In the genomic region with DNA sequence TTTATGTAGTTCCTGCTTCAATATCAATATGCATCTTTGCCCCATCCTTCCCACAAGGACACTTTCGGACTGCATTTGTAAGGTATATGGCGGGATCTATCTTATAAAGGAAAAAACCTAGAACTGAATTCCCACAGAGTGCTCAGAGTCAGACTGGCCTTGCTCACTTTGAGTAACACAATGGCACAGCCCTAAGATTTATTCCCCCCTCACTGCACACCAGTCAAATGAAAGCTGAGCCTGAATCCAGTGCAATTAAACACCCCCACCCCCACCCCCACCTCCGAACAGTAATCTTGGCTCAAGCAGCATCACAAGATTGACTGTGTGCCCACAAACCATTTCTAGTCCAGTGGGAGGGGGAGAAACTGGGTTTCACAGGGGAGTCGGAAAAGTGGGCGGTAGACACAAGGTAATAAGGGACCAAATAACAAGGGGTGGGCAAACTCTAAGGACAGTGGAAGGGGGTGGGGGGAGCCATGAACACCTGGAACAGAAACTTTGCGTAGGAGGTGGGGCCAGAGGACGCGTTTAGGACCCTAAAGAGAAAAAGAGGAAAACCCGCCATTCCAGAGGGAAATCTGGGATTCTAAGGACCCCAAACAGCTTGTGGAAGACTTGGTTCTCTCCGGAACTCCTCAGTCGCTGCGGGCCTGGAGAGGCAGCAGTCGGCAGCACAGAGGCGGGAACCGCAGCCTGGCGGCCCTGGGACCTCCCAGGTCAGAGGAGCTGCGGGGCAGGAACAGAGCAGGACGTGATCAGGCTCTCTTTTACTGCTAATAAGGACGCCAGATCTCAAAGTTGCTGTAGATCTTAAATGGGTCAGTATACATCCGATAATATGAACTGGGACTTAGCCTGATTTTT, we compare ENCODE assay signal across 8 mouse cellular contexts. TPM values are rescaled to one million over a fixed set of nuclear protein-coding genes. Genes with fewer than 3 reads are reported as not detected.
DNase-seq lines count a peak whose midpoint lies in the region; ATAC-seq and TF ChIP-seq lines count a peak whose summit lies in the region.

No protein-coding gene starts in this region.

- no peaks in the 10 kb centered on the region for H3K36me3 ChIP-seq in megakaryocyte, embryonic 14.5 days (replicated peaks; ENCODE audit: low read length)
- H3K36me3 ChIP-seq in forebrain, embryonic 12.5 days (replicated peaks), result no peaks in the 10 kb centered on the region
- no peaks in the 10 kb centered on the region for H3K36me3 ChIP-seq in kidney, adult 2 months (ENCODE audit: control insufficient read depth, insufficient read depth, low read length)
- H3K36me3 ChIP-seq in testis, adult 2 months (ENCODE audit: control insufficient read depth, insufficient read depth, low read length), result no peaks in the 10 kb centered on the region

- H3K4me1 ChIP-seq in megakaryocyte, embryonic 14.5 days, result peaks cover 27% of the 10 kb centered on the region
- peaks cover 6% of the 10 kb centered on the region for H3K4me1 ChIP-seq in forebrain, embryonic 12.5 days
- no peaks in the 10 kb centered on the region for H3K4me1 ChIP-seq in kidney, adult 2 months (ENCODE audit: control insufficient read depth, insufficient read depth, low read length)
- H3K4me1 ChIP-seq in testis, adult 2 months (ENCODE audit: control insufficient read depth, insufficient read depth, low read length), result peaks cover 5% of the 10 kb centered on the region

- WGBS in forebrain, embryonic 12.5 days, result 11% methylated on average over 20 of the region's 20 CpGs
- 12% methylated on average over 20 of the region's 20 CpGs for WGBS in kidney, adult 2 months

- H3K4me2 ChIP-seq in forebrain, embryonic 12.5 days, result peak overlapping the region; percentile 57

- H3K27ac ChIP-seq in forebrain, embryonic 12.5 days, result no peak overlapping the region
- no peak overlapping the region for H3K27ac ChIP-seq in kidney, adult 2 months (ENCODE audit: insufficient read depth, low read depth, low read length)
- no peak overlapping the region for H3K27ac ChIP-seq in testis, adult 2 months (ENCODE audit: control insufficient read depth, insufficient read depth, low read depth, low read length)

- ATAC-seq in megakaryocyte, adult 5-6 weeks (ENCODE audit: poor library complexity, severe bottlenecking), result no peak
- ATAC-seq in forebrain, embryonic 12.5 days (ENCODE audit: low FRiP score), result peak; percentile 57; the same call in 1 of the 2 replicates

- H3K4me3 ChIP-seq in megakaryocyte, embryonic 14.5 days (replicated peaks), result peak overlapping the region; percentile 76
- H3K4me3 ChIP-seq in forebrain, embryonic 12.5 days (replicated peaks), result peak overlapping the region; percentile 33
- peak overlapping the region; percentile 32 for H3K4me3 ChIP-seq in kidney, adult 2 months (ENCODE audit: insufficient read depth, low read depth, low read length)
- peak overlapping the region; percentile 46 for H3K4me3 ChIP-seq in testis, adult 2 months (ENCODE audit: control insufficient read depth, low read depth, low read length)

- peak overlapping the region; percentile 26; the same call in 1 of the 2 replicates for H3K9ac ChIP-seq in forebrain, embryonic 12.5 days

- H3K27me3 ChIP-seq in megakaryocyte, embryonic 14.5 days (replicated peaks), result peaks cover 2% of the 10 kb centered on the region
- peaks cover 10% of the 10 kb centered on the region; the same call in 1 of the 2 replicates for H3K27me3 ChIP-seq in forebrain, embryonic 12.5 days
- H3K27me3 ChIP-seq in kidney, adult 2 months (replicated peaks; ENCODE audit: control insufficient read depth, insufficient read depth, low read length), result no peaks in the 10 kb centered on the region
- no peaks in the 10 kb centered on the region for H3K27me3 ChIP-seq in testis, adult 2 months (ENCODE audit: control insufficient read depth, insufficient read depth, low read length)

- DNase-seq in kidney, adult 2 months, result no peak
- peak; percentile 5 for DNase-seq in lung, postnatal 10 days
- DNase-seq in layer of hippocampus, postnatal 14 days (ENCODE audit: low spot score in 2 of 2), result no peak
- DNase-seq in urinary bladder, postnatal 36 days (ENCODE audit: low spot score in 2 of 2), result no peak

- peak; percentile 7 for TF ChIP-seq POLR2A in kidney, adult 2 months (IDR thresholded peaks at IDR 0.05; ENCODE audit: low read depth, low read length)
- TF ChIP-seq POLR2A in testis, adult 2 months (IDR thresholded peaks at IDR 0.05; ENCODE audit: control insufficient read depth, low read depth, low read length), result no peak

- H3K9me3 ChIP-seq in megakaryocyte, embryonic 14.5 days, result no peaks in the 10 kb centered on the region
- no peaks in the 10 kb centered on the region for H3K9me3 ChIP-seq in forebrain, embryonic 12.5 days

- no peak for TF ChIP-seq CTCF in kidney, adult 2 months (conservative IDR thresholded peaks at IDR 0.05; ENCODE audit: insufficient read depth, insufficient read length, low read depth, low read length)
- TF ChIP-seq CTCF in testis, adult 2 months (IDR thresholded peaks at IDR 0.05; ENCODE audit: control insufficient read depth, insufficient read depth, insufficient replicate concordance, low read depth, low read length), result no peak

RNA-seq across cellular contexts. Expression of gene Zfp229, which starts 23.0 kb away (rescaled TPM):
- 0.72 TPM in 1 of 2 replicates, not detected in the other for polyA plus RNA-seq in megakaryocyte, embryonic 14.5 days (2012; ENCODE audit: insufficient read depth, low replicate concordance)
- total RNA-seq in megakaryocyte, adult 5-6 weeks (2015), result 2.8 and 3.1 TPM in 2 replicates
- 4.0 and 4.4 TPM in 2 replicates for total RNA-seq in megakaryocyte, adult 5-6 weeks (2017)
- 10.5 and 10.8 TPM in 2 replicates for polyA plus RNA-seq in forebrain, embryonic 12.5 days (2016; fragmentation: Nextera tagmentation; extraction: Ambion mirVana)
- polyA plus RNA-seq in kidney, adult 2 months (2012; rRNA removed), result 1.9 TPM in 2 replicates
- 1.0 and 1.5 TPM in 2 replicates for polyA plus RNA-seq in testis, adult 2 months (2012; rRNA removed)
- total RNA-seq in layer of hippocampus, postnatal 14 days (2021), result 1 to 10 TPM; 4.4 to 5.4 TPM

RNA-seq across cellular contexts. Expression of gene Zfp760, which starts 46.0 kb away (rescaled TPM):
- 0.04 TPM in 1 of 2 replicates, not detected in the other for polyA plus RNA-seq in megakaryocyte, embryonic 14.5 days (2012; ENCODE audit: insufficient read depth, low replicate concordance)
- 5.0 and 5.1 TPM in 2 replicates for total RNA-seq in megakaryocyte, adult 5-6 weeks (2015)
- total RNA-seq in megakaryocyte, adult 5-6 weeks (2017), result 5.9 and 8.5 TPM in 2 replicates
- 25.1 and 25.9 TPM in 2 replicates for polyA plus RNA-seq in forebrain, embryonic 12.5 days (2016; fragmentation: Nextera tagmentation; extraction: Ambion mirVana)
- polyA plus RNA-seq in kidney, adult 2 months (2012; rRNA removed), result 0.69 and 1.0 TPM in 2 replicates
- 0.30 and 0.36 TPM in 2 replicates for polyA plus RNA-seq in testis, adult 2 months (2012; rRNA removed)
- total RNA-seq in layer of hippocampus, postnatal 14 days (2021), result 1 to 10 TPM; 8.8 to 8.9 TPM

Comparison
In these comparisons a context has a peak if more than half of its experiments do, and no peak if none do; other contexts are left out.
1. RNA of gene Zfp760, which starts 46.0 kb away (polyA plus RNA-seq): 25.1 to 25.9 TPM in forebrain, embryonic 12.5 days; 0.69 to 1.0 TPM in kidney, adult 2 months, 0.30 to 0.36 TPM in testis, adult 2 months and 0.04 TPM in megakaryocyte, embryonic 14.5 days; every median in the first group is over 10 times any median in the second.
2. Peak in every context shown above with its lines, with median percentiles within 50 percentile points of each other: H3K4me3 ChIP-seq.